Mouse (Mus musculus): Measurements from ENCODE around the gene Igdcc3.

- TF ChIP-seq RAD21 (IDR thresholded peaks at IDR 0.05; ENCODE audit: low read depth, low read length) (no peak), CHD1 (IDR thresholded peaks at IDR 0.05; ENCODE audit: low read depth, low read length) (no peak), CTCF (conservative IDR thresholded peaks at IDR 0.05 in 1 of 2, IDR thresholded peaks at IDR 0.05 in 1 of 2; ENCODE audit: low read depth in 2 of 2, low read length in 2 of 2) (no peak), EP300 (IDR thresholded peaks at IDR 0.05; ENCODE audit: low read length) (no peak), POLR2A (IDR thresholded peaks at IDR 0.05; ENCODE audit: low read depth, low read length) (peak; percentile 97), KAT2A (IDR thresholded peaks at IDR 0.05; ENCODE audit: insufficient replicate concordance, low read length) (no peak), UBTF (IDR thresholded peaks at IDR 0.05; ENCODE audit: low read depth, low read length) (no peak), MYC (IDR thresholded peaks at IDR 0.05; ENCODE audit: low read depth, low read length) (peak; percentile 89), JUND (conservative IDR thresholded peaks at IDR 0.05; ENCODE audit: low read depth, low read length) (no peak; the same call in 1 of the 2 replicates), GABPA (IDR thresholded peaks at IDR 0.05; ENCODE audit: insufficient replicate concordance, low read depth, low read length) (no peak), POLR2AphosphoS2 (IDR thresholded peaks at IDR 0.05; ENCODE audit: low read depth, low read length) (peak; percentile 100), SMC3 (IDR thresholded peaks at IDR 0.05; ENCODE audit: low read depth, low read length) (no peak), ZC3H11A (IDR thresholded peaks at IDR 0.05; ENCODE audit: low read depth, low read length) (no peak), PAX5 (IDR thresholded peaks at IDR 0.05; ENCODE audit: low read length) (no peak)
Observed at GRCm38 (mm10) chr9:65201381-65202164, 60.6 kb downstream of the Igdcc3 start.

All from CH12.LX (cell line).